Mouse (Mus musculus) kidney, postnatal 10 days (tissue): Measurements from ENCODE around the gene Macf1.
A peak's percentile ranks its signal among the peaks of the same experiment; 100 is the strongest.

ENCODE experiments used
- DNase-seq: peaks from one replicate; pipeline ENCODE4 v3.0.0; 2021; ENCODE audit warnings: mixed read lengths

Macf1 gene

GRCm38 (mm10) chr4:123591026-123591635 lies 93.0 kb downstream of the Macf1 start:
- DNase-seq: no peak

- DNase-seq: no peak
These were observed 94.7 kb downstream of the Macf1 start for GRCm38 (mm10) chr4:123589496-123589895.

GRCm38 (mm10) chr4:123588353-123589301 lies 95.5 kb downstream of the Macf1 start:
- peak; percentile 56 for DNase-seq

- DNase-seq: no peak
These were observed 96.5 kb downstream of the Macf1 start for GRCm38 (mm10) chr4:123587616-123588015.

- DNase-seq: no peak
These were observed 99.5 kb downstream of the Macf1 start for GRCm38 (mm10) chr4:123584720-123585093.

- peak; percentile 49 for DNase-seq
These were observed 100.0 kb downstream of the Macf1 start for GRCm38 (mm10) chr4:123584084-123584719.

- DNase-seq: no peak
These were observed 106.6 kb downstream of the Macf1 start for GRCm38 (mm10) chr4:123577469-123578088.

GRCm38 (mm10) chr4:123572434-123573336 lies 111.5 kb downstream of the Macf1 start:
- DNase-seq: peak; percentile 62

GRCm38 (mm10) chr4:123571869-123572268 lies 112.3 kb downstream of the Macf1 start:
- DNase-seq: peak; percentile 48

DNA sequence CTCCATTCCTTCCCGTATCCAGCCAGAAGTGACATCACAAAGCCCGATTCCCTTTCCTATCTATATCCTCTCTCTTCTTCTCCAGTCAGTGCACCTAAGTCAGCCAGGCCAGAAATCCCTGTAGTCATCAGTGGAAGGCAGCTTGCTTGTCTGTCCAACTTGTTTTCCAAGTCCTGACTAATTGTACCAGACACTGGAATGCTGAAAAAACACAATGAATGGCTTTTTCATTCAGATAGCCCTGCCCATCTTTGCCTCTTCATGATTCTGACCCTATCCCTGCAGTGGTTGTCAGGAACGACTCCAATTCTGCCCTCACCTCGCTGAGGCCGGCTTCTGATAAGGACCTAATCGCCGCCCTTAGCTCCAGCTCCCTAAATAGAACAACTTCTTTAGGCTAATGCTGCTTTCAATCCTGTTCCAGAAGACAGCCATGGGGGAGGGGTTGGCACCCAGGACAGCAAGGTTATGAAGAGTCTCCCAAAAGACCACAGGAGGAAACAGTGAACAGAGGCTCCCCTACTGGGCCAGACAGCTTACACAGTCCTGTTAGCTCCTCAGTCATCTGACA lies 118.8 kb downstream of the Macf1 start:
- DNase-seq: no peak

DNA sequence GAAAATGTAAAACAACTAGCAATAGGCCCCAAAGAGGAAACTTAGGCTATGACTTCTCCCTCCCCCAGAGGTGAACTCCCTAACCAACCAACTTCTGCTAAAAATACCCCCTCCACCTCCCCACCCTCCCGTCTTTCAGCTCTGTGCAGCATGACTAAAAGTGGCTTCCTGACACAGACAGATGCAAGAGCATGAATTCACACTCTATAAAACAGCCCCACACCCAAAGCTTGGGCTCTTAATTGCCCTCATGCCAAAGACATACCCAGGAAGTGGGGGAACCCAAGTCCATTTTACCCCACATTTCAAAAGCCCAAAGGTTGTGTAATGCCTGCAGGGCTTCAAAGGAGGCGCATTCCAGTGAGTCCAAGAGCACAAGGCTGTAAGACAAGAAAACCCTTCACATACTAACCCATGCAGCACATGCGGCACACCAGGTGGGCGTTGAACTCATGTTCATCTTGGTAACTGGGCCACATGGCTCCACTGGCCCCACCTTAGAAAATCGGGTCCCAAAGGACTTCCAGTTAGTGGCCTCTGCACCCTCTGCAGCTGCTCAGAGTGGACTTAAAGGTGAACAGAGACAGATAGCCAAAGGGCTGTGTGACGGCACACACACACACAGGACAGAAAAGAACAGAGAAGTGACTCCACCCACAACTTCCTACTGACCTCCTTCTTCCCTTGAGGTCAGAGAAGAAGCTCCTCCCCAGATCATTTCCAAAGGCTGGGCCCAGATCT lies 119.9 kb downstream of the Macf1 start:
- no peak for DNase-seq

GRCm38 (mm10) chr4:123562177-123562815 lies 121.9 kb downstream of the Macf1 start:
- DNase-seq: no peak

DNA sequence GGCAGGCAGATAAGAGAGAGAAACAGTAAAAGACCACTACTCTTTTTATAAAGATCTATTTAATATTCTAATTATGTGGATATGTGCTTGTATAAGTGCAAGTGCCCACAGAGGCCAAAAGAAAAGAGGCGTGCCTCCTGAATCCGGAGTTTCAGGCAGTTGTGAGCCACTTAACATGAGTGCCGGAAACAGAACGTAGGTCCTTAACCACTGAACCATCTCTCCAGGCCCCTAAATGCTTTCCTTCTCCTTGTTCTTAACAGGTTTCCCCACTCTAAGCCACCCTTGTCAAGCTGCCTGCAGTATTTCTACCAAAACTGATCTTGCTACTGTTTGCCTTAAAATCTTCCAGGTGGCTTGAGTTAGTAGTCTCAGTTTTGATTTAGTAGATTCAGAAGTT lies 123.3 kb downstream of the Macf1 start:
- DNase-seq: no peak

DNA sequence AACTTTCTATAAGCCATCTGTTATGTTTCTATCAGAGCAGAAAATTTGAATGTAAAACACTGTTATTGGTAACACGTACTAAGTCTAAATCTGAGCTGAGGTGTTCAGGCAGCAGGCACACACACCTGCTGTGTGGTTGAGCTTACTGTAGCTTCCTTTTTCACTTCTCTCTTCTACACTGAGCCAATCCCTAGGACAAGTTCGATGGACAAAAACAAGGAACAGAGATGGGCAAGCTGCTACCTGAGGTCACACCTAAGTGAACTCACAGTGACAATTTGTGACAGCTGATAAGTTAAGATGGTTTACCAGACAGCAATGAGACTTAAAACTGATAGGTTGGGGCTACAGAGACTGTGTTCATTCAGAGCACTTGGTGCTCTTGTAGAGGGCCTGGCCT lies 125.7 kb downstream of the Macf1 start:
- no peak for DNase-seq

GRCm38 (mm10) chr4:123555251-123555650 lies 128.9 kb downstream of the Macf1 start:
- DNase-seq: no peak

- DNase-seq: no peak
These were observed 131.5 kb downstream of the Macf1 start for GRCm38 (mm10) chr4:123552689-123553088.

DNA sequence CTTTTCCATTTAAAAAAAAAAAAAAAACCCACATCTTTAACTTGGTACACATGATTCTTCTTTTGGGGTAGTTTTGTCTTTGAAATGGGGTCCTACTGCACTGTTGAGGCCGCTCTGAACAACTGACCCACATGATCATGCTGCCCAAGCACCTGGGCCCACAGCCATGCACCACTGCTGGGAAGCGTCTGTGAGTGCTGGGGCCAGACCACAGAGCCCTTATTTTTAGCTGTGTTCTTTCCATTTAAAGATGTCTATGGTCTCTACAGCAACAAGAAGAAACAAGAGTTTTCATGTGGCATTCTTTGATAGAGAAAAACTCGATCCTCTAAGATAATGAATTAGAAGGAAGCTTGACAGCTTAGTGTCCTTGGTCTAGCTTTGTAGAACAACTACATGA lies 135.8 kb downstream of the Macf1 start:
- no peak for DNase-seq

GRCm38 (mm10) chr4:123543691-123544090 lies 140.5 kb downstream of the Macf1 start:
- DNase-seq: no peak

DNA sequence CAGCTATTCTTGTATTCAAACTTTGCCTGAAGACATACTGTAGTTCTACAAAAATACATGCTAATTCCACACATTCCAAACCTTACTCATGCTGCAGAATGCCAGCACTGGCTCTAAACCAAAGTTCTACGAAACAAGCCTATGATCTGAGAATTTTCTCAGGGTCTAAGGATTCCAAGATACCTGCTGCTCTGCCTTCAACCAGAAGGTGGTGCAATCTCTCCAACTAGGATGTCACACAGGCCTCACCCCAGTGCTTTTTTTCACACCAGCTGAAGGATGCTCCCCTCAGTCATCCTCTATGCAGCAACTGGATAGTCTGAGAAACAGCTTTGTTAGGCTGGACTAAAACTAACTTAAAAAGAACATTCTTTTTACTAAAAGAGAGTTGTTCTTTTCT lies 148.9 kb downstream of the Macf1 start:
- peak; percentile 84 for DNase-seq

- no peak for DNase-seq
These were observed 152.2 kb downstream of the Macf1 start for GRCm38 (mm10) chr4:123532001-123532400.

DNA sequence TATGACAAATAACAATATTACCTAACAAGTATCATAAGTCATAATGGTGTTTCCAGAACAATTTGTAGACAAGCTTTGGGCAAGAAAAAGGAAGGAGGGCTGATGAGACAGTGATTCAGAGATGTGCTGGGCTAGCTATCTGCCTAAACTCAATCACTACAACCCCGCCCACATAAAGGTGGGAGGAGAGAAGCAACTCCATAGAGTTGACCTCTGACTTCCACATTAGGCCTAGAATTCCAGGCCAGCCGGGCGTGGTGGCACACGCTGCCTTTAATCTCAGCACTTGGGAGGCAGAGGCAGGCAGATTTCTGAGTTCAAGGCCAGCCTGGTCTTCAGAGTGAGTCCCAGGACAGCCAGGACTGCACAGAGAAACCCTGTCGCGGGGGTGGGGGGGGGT lies 153.2 kb downstream of the Macf1 start:
- no peak for DNase-seq
